Mouse (Mus musculus) forebrain, embryonic 13.5 days (tissue): Measurements from ENCODE around the gene Slc22a19. TPM values are rescaled to one million over a fixed set of nuclear protein-coding genes. Genes with fewer than 3 reads are reported as not detected.
"Not testable (repeated sequence)": the region's sequence is repeated elsewhere in the genome, so short reads cannot be mapped to it uniquely, and the experiment has no call there.

Experiments
- ATAC-seq: fragments of 200-750 bp; cut with Nextera tagmentation; 2 replicates; pipeline ENCODE4 v1.8.0; 2017
- H3K27ac ChIP-seq: fragments of 300-500 bp; sonication (generic); 2 replicates; pipeline ENCODE4 v1.5.1; 2015; ENCODE audit warnings: inconsistent platforms, mild to moderate bottlenecking, moderate library complexity
- H3K27me3 ChIP-seq: fragments of 300-500 bp; sonication (generic); 2 replicates; pipeline ENCODE4 v1.6.1; 2015; ENCODE audit warnings: mild to moderate bottlenecking, inconsistent platforms
- H3K36me3 ChIP-seq: fragments of 300-500 bp; sonication (generic); 2 replicates; pipeline ENCODE4 v1.6.1; 2015; ENCODE audit warnings: mild to moderate bottlenecking, inconsistent platforms; ENCODE audit not compliant: poor library complexity, severe bottlenecking
- H3K4me1 ChIP-seq: fragments of 300-500 bp; sonication (generic); 2 replicates; pipeline ENCODE4 v1.6.1; 2015; ENCODE audit warnings: inconsistent platforms
- H3K4me2 ChIP-seq: fragments of 300-500 bp; sonication (generic); 2 replicates; pipeline ENCODE4 v1.6.1; 2015; ENCODE audit warnings: inconsistent platforms, mild to moderate bottlenecking, moderate library complexity
- H3K4me3 ChIP-seq: fragments of 300-500 bp; sonication (generic); 2 replicates; pipeline ENCODE4 v1.5.1; 2015; ENCODE audit warnings: mild to moderate bottlenecking, inconsistent platforms
- H3K9ac ChIP-seq: fragments of 300-500 bp; sonication (generic); 2 replicates; pipeline ENCODE4 v1.6.1; 2015; ENCODE audit warnings: mild to moderate bottlenecking, inconsistent platforms
- H3K9me3 ChIP-seq: fragments of 300-500 bp; sonication (generic); replicated peaks from 2 replicates; pipeline ENCODE4 v1.6.1; 2016; ENCODE audit warnings: inconsistent platforms
- WGBS: fragments of 180-500 bp; shearing (Covaris S2); methylation state at CpG from one replicate; pipeline ENCODE4 v1.1.7; 2015; 5-methylcytosine and 5-hydroxymethylcytosine counted together
- polyA plus RNA-seq: library from polyadenylated mRNA; unstranded; fragments of >200 nt; fragmentation: Nextera tagmentation; extraction: Ambion mirVana; gene quantifications from 2 replicates; pipeline ENCODE4 v1.2.1, GENCODE M21; 2015

Gene Slc22a19
- polyA plus RNA-seq = not detected in 2 replicates

DNA sequence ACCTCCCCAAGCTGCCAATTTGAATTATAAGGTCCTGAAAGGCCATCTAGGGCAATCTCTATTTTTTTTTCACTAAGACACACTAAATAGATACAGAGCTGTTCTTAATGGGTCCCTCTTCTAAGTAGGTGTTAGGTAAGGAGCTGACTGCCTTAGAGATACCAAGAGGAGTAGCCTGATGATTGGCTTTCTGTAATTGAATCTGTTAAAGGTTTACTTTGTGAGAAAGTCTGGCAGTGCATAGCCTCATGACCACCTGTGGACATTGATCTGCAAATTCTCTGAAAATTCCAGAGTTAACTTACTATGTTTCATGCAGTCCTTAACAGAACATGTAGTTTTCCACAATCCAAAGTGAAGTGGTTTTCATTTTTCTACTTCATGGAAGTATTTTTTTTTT, at the start of gene Slc22a19:
TSS of gene Slc22a19 (minus strand) at position 163 of the 400 bp plus-strand sequence.
- no peaks in the 10 kb centered on the region for H3K4me1 ChIP-seq
- H3K27me3 ChIP-seq = no peaks in the 10 kb centered on the region
- ATAC-seq = no peak
- no peaks in the 10 kb centered on the region for H3K36me3 ChIP-seq
- no peak within 1 kb of the TSS for H3K27ac ChIP-seq
- no peak within 1 kb of the TSS for H3K4me3 ChIP-seq
- H3K9me3 ChIP-seq = no peaks in the 10 kb centered on the region
- no peak within 1 kb of the TSS for H3K4me2 ChIP-seq
- H3K9ac ChIP-seq = no peak within 1 kb of the TSS

DNA sequence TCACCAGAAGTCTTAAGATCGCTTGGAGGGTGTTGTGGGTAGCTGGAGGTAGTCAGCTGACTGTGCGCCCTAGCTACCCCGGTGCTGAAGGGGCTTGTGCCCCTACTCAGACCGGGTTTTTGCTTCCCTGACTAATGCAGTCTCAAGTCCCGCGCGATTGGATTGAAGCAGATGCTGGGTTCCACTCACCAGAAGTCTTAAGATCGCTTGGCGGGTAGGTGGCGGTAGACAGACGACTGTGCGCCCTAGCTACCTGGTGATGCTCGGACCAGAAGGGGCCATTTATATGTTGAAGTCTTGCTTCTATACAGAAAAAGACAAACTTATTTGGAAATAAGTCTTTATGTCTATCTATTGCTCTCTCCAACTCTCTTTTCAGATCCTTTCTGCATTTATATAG, 42.3 kb upstream of the Slc22a19 start:
- not testable (repeated sequence) for H3K27me3 ChIP-seq, H3K9ac ChIP-seq, H3K36me3 ChIP-seq, H3K27ac ChIP-seq, ATAC-seq, H3K4me3 ChIP-seq, H3K4me1 ChIP-seq, H3K9me3 ChIP-seq, H3K4me2 ChIP-seq
- WGBS = 72% methylated on average over 13 of the region's 13 CpGs

DNA sequence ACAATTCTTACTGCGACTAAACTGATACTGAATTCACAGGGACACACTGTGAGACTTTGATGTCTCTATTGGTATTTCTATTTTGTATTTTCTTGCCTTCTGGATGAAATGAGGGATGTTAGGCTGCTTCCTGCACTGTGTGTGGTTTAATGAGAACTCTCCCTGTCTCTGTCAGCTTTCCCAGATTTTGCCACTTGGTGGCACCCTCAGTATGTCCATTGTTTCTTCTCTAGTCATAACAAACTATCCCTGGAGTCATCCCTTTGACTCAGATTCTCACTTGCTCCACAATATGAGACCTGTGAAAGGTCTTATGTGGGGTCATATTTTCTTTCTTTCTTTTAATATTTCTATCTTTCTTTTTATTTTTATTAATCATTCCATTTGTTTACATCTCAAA, 18.4 kb upstream of the Slc22a19 start:
- no peak for ATAC-seq
- Histone ChIP-seq H3K4me2 (no peak overlapping the region), H3K27me3 (no peaks in the 10 kb centered on the region), H3K27ac (no peak overlapping the region), H3K9ac (no peak overlapping the region), H3K4me1 (no peaks in the 10 kb centered on the region), H3K36me3 (no peaks in the 10 kb centered on the region), H3K4me3 (no peak overlapping the region), H3K9me3 (no peaks in the 10 kb centered on the region)
- 15% methylated on average over 1 of the region's 1 CpGs for WGBS

DNA sequence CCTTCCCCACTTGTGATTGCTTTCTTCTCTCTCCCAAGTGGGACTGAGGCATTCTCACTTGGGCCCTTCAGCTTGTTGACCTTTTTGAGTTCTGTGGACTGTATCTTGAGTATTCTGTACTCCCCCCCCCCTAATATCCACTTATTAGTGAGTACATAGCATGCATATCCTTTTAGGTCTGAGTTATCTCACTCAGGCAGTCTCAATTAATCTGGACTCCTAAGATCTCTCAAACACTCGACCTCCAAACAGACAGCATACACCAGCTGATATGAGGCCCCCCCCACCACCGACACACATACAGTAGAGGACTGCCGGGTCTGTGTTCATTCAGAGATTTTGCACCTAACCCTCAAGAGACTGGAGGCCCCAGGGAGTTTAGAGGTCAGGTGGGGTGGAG, 18.0 kb downstream of the Slc22a19 start:
- not testable (repeated sequence) for H3K4me2 ChIP-seq, ATAC-seq, H3K4me3 ChIP-seq, H3K27me3 ChIP-seq, H3K9me3 ChIP-seq, H3K9ac ChIP-seq, H3K27ac ChIP-seq, H3K36me3 ChIP-seq, H3K4me1 ChIP-seq
- 71% methylated on average over 3 of the region's 3 CpGs for WGBS

DNA sequence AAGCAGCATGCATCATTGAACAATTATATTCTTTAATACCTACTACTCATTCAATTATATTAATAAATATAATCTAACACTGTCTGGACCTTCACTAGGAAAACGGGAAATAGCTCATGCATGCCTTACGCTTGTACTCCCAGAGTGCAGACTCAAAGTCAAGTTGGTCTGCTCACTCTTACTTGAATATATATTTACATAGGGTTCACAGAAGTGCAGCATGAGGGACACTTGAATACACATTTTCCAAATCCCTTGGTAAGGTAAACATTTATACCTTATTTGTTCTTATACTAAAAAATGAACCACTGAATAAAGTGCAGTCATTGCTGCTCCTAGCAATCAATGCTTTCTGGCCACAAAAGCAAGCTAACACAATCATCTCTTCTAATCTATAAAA, 19.9 kb downstream of the Slc22a19 start:
- Histone ChIP-seq H3K27me3 (no peaks in the 10 kb centered on the region), H3K4me1 (no peaks in the 10 kb centered on the region), H3K9ac (no peak overlapping the region), H3K27ac (no peak overlapping the region), H3K36me3 (no peaks in the 10 kb centered on the region), H3K4me2 (no peak overlapping the region), H3K9me3 (no peaks in the 10 kb centered on the region), H3K4me3 (no peak overlapping the region)
- WGBS = 88% methylated on average over 2 of the region's 2 CpGs
- no peak for ATAC-seq

DNA sequence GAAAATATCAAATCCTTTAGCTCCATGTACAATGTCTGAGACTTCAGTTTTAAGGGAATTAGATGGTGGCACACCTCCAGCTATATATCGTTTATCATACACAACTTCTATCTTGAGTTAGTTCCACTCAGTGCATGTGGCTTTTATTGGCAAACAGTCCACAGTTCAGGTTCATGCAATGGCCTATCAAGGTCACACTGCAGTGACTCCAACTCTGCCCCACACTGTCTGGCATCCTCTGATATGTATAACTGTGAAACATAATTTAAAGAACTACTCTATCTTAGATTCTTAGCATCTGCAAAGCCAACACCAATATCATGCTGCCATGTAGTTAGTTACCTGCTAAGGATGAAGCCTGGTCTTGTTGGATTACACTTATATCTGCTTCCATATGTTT, 23.1 kb downstream of the Slc22a19 start:
- H3K9ac ChIP-seq = no peak overlapping the region
- WGBS = 88% methylated on average over 1 of the region's 1 CpGs
- no peak overlapping the region for H3K4me3 ChIP-seq

DNA sequence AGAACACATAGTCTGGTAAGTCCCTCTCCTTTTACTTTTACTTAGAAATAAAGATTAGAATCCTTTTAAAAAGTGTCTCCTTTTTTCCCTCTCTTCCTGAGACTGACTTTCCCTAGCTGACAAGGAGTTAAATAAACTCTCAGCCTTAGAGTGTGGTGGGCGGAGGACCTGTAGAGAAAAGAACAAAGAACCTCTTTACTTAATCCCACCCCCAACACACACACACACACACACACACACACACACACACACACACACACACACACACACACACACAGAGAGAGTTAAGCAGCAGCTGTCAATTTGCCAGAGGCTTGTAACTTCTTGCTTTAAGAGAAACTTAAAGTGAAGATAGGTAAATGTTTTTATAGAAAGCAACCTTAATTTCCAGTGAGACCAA, 39.1 kb downstream of the Slc22a19 start:
- no peak overlapping the region for H3K9ac ChIP-seq
- H3K27me3 ChIP-seq = no peaks in the 10 kb centered on the region
- ATAC-seq = no peak
- no peak overlapping the region for H3K4me2 ChIP-seq
- no peaks in the 10 kb centered on the region for H3K9me3 ChIP-seq
- 6% methylated on average over 1 of the region's 1 CpGs for WGBS
- no peaks in the 10 kb centered on the region for H3K36me3 ChIP-seq
- no peak overlapping the region for H3K4me3 ChIP-seq
- no peaks in the 10 kb centered on the region for H3K4me1 ChIP-seq
- H3K27ac ChIP-seq = no peak overlapping the region

More for the DNA sequence above, 23.1 kb downstream of the Slc22a19 start:
- no peaks in the 10 kb centered on the region for H3K36me3 ChIP-seq
- no peaks in the 10 kb centered on the region for H3K4me1 ChIP-seq
- no peak overlapping the region for H3K27ac ChIP-seq
- no peak for ATAC-seq
- no peaks in the 10 kb centered on the region for H3K9me3 ChIP-seq
- no peaks in the 10 kb centered on the region for H3K27me3 ChIP-seq
- no peak overlapping the region for H3K4me2 ChIP-seq

DNA sequence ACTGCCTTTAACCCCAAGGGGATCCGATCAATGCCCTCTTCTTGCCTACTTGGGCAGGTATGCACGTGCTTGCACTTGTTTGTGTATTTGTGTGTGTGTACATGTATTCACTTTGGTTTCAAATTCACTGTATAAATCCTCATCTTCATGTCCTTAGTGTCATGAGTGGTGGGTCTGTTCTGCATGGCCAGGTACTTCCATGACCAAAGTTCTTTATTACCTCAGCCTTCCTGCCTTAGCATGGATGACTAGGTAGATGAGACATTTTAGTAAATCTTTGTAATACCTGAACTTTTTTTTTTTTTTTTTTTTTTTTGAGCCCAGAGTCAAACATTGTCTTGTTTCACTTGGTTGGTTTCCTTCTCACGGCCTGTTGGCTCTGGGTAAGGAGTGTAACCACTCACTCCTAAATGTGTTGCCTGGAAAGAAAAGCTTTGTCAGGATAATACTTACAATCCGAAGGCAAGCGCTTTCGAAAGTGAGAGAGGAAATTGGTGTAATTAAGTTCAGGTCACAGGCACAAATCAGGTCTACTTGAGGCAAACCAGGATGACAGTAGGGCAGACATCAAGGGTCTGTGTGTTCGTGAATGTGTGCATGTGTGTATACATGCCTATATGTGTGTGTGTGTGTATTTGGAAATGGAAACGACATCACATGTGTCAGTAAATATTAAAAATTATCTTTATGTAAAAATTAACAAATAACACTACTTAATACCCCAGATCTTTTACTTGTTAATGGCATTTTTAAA, 62.0 kb downstream of the Slc22a19 start:
- Histone ChIP-seq H3K9ac (no peak overlapping the region), H3K9me3 (no peaks in the 10 kb centered on the region), H3K4me3 (no peak overlapping the region), H3K27me3 (no peaks in the 10 kb centered on the region), H3K27ac (no peak overlapping the region), H3K4me2 (no peak overlapping the region), H3K36me3 (no peaks in the 10 kb centered on the region), H3K4me1 (no peaks in the 10 kb centered on the region)
- ATAC-seq = no peak
- WGBS = 87% methylated on average over 8 of the region's 8 CpGs

DNA sequence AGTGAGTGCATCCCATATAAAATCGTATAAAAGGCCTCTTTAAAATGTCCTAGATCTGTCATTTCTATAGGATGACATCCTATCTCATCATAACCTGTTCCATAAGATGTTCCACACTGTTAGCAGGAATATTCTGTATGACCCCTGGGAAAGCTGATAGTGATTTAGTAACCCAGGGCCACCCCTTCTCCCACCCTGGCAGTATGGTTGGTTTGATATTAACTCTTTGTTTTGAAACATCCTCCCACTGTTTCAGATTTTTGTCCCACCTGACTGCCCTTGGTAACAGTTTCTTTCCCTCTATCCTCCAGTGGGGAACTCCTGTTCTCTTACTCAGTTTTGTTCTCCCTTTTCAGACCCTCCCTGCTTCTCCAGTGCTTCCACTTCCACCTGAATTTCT, 77.3 kb downstream of the Slc22a19 start:
- no peak overlapping the region for H3K27ac ChIP-seq
- no peaks in the 10 kb centered on the region for H3K4me1 ChIP-seq
- H3K27me3 ChIP-seq = no peaks in the 10 kb centered on the region
- no peak overlapping the region for H3K4me3 ChIP-seq
- no peak overlapping the region for H3K4me2 ChIP-seq
- H3K9ac ChIP-seq = no peak overlapping the region
- 79% methylated on average over 1 of the region's 1 CpGs for WGBS
- no peaks in the 10 kb centered on the region for H3K9me3 ChIP-seq
- no peak for ATAC-seq
- no peaks in the 10 kb centered on the region for H3K36me3 ChIP-seq

DNA sequence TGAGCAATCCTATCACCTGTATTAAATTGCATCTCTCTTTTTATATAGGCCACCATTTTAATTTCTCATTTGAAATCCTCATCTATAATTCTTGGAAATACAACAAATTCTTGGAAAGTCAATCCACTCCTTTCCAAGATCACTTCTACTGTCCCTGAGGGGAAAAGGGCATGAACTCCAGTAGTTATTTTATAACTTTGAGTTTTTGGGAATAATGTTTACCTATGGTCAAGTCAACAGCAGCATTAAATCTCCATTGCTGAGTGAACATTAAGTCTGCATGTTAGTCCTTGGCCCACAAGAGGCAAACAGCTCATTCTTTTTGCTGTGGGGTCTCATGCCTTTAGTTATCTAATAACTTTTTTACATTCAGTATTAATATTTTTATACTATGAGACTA, 78.1 kb downstream of the Slc22a19 start:
- ATAC-seq = no peak
- Histone ChIP-seq H3K4me3 (no peak overlapping the region), H3K4me1 (no peaks in the 10 kb centered on the region)

More for the DNA sequence above, 78.1 kb downstream of the Slc22a19 start:
- Histone ChIP-seq H3K9ac (no peak overlapping the region), H3K9me3 (no peaks in the 10 kb centered on the region), H3K27ac (no peak overlapping the region), H3K4me2 (no peak overlapping the region), H3K27me3 (no peaks in the 10 kb centered on the region), H3K36me3 (no peaks in the 10 kb centered on the region)

Other genes starting within 250 kb of the Slc22a19 start
- gene Rtn3, start 228.0 kb downstream of the Slc22a19 start, polyA plus RNA-seq = 395 and 428 TPM in 2 replicates
- 6.8 and 8.3 TPM in 2 replicates for gene Atl3, start 217.3 kb downstream of the Slc22a19 start, polyA plus RNA-seq
- 5.8 and 6.6 TPM in 2 replicates for gene Pla2g16, start 153.9 kb downstream of the Slc22a19 start, polyA plus RNA-seq
- 0.13 and 0.16 TPM in 2 replicates for gene Lgals12, start 104.1 kb downstream of the Slc22a19 start, polyA plus RNA-seq
- gene Hrasls5, start 98.8 kb downstream of the Slc22a19 start, polyA plus RNA-seq = not detected in 2 replicates
- gene Slc22a26, start 91.4 kb upstream of the Slc22a19 start, polyA plus RNA-seq = not detected in 2 replicates